Mouse (Mus musculus) left cerebral cortex, postnatal 10 days (tissue): ENCODE measurements around the gene Map3k21. TPM values are rescaled to one million over a fixed set of nuclear protein-coding genes. Genes with fewer than 3 reads are reported as not detected.
A peak's percentile ranks its signal among the peaks of the same experiment; 100 is the strongest.

Experiments used
- DNase-seq, 2 experiments: peaks; one replicate each; pipeline ENCODE4 v3.0.0; 2021 to 2022; ENCODE audit warnings: low spot score in 2 of 2, mixed read lengths in 1 of 2; ENCODE audit errors: extremely low spot score in 1 of 2
- intact Hi-C: fragments of 180-260 bp; cut with DNase I; formaldehyde crosslinking; loops from one replicate; pipeline ENCODE4 v1.15.1; 2025
- total RNA-seq, 2 experiments: library from RNA; stranded (reverse); gene quantifications; 2 replicates each; pipeline ENCODE4 v1.2.3; 2021

Map3k21 gene
- total RNA-seq, 2 experiments from 2014 or later = 2.8 TPM

- intact Hi-C loops = no loop called here
Measured at GRCm38 (mm10) chr8:125957226-125957993, 47.2 kb downstream of the Map3k21 start.

GRCm38 (mm10) chr8:125957994-125958368, 47.7 kb downstream of the Map3k21 start:
- intact Hi-C loops = no loop called here
- no peak for DNase-seq

More at GRCm38 (mm10) chr8:125957226-125957993, 47.2 kb downstream of the Map3k21 start:
- no peak for DNase-seq

GRCm38 (mm10) chr8:125959363-125959771, 49.1 kb downstream of the Map3k21 start:
- intact Hi-C loops = no loop called here

GRCm38 (mm10) chr8:125960037-125960436, 49.8 kb downstream of the Map3k21 start:
- DNase-seq = peak in 1 of 2 experiments; percentile 25
- intact Hi-C loops = no loop called here

More at GRCm38 (mm10) chr8:125959363-125959771, 49.1 kb downstream of the Map3k21 start:
- peak in 1 of 2 experiments; percentile 23 for DNase-seq

DNA sequence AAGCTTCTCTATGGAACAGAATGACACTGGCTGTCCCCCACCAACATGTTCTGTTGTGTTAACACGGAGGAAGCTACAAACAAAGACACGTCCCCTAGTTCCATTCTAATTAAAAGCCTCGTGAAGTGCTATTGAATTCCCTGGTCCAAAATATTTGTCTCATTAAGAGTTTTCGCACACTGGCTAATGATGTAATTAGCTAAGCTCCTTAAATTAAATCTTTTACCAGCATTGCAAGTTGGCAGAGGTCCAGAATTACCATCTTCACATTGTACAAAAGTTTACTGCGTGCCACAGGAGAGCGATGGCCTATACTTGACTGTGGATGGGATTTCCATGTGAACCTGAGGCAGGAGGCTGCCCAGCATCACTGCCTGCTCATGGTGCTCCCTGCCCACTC, 51.5 kb downstream of the Map3k21 start:
- intact Hi-C loops = no loop called here
- no peak for DNase-seq

- intact Hi-C loops = no loop called here
- no peak for DNase-seq
Measured at GRCm38 (mm10) chr8:125963807-125964211, 53.6 kb downstream of the Map3k21 start.

DNA sequence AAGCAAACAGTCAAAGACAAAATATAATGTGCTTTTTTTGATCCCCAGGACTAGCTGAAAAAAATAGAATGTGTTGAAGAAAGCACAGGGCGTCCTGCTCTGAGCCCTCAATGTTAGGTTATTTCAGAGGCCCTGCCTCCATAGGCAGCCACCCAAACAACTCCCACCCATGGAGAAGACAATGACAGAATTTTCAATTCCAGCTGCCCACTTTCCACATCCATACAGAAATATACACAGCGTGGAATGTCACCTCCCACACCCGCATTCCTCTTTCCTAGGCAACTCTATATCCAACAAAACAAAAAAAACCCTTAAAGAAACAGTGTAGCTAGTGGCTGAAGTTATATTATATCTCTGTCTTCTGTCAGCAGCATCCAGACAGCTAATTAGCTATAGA, 61.1 kb downstream of the Map3k21 start:
- DNase-seq = no peak
- intact Hi-C loops = no loop called here

- intact Hi-C loops = no loop called here
Measured at GRCm38 (mm10) chr8:125975981-125976380, 65.7 kb downstream of the Map3k21 start.

GRCm38 (mm10) chr8:125980826-125981225, 70.6 kb downstream of the Map3k21 start:
- DNase-seq = no peak
- intact Hi-C loops = no loop called here

More at GRCm38 (mm10) chr8:125975981-125976380, 65.7 kb downstream of the Map3k21 start:
- no peak for DNase-seq

DNA sequence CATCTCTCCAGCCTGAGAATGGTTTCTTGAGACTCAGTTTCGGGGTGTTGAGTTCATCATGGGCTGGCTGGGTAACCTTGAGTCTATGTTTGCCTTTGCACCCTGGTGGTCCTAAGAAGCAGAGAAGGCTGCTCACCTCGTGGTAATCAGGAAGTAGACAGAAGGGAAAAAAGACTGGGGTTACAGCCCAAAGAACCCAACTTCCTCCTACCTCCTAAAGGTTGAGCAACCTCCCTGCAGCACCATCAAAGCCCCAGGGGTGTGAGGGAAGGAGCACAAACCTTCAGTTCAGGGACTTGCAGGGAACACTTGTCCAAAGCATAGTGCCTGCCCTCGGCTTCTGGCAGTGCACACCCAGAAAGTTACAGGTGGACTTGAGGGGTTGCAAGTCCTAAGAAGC, 73.3 kb downstream of the Map3k21 start:
- no peak for DNase-seq
- intact Hi-C loops = no loop called here

GRCm38 (mm10) chr8:125984140-125984539, 73.9 kb downstream of the Map3k21 start:
- no peak for DNase-seq
- intact Hi-C loops = no loop called here

DNA sequence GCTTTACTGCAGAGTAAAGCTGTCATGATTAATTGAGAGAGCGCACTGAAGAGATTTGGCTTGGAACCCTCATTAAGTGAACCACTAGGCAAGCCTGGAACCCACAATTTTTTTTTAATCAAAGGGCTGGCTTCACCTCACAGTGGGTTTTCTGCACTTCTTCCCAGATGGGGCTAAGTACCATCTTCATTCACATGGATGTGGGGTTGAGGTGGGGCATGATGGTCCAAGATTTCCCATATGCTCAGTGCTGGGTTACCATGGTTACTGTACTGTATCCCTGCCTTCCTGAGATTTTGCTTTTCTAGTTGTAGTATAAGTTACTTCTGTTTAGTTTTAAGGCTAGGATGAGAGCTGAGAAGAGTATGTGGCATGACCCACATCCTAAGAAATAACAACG, 75.1 kb downstream of the Map3k21 start:
- intact Hi-C loops = no loop called here
- no peak for DNase-seq

- intact Hi-C loops = no loop called here
- no peak for DNase-seq
Measured at GRCm38 (mm10) chr8:125986999-125987589, 76.8 kb downstream of the Map3k21 start.

DNA sequence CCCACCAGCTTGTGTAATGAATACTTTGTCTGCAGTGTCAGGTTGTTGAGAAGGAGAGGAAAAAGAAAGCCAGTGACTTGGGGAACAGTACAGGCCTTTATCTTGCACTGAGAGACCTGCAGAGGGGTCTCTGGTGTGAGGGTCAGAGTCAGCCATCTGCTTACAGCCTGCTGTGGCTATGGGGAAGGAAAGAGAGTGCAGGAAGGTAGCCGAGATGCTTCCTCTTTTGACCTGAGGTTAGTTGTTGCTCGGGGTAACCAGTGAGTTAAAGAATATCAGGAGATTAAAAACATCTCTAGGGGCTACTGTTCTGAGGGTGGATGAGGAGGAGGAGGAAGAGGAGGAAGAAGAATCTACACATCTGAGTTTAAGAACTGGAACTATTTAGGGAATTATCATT, 77.7 kb downstream of the Map3k21 start:
- intact Hi-C loops = no loop called here
- DNase-seq = no peak

- DNase-seq = no peak
Measured at GRCm38 (mm10) chr8:125993636-125994035, 83.4 kb downstream of the Map3k21 start.

DNA sequence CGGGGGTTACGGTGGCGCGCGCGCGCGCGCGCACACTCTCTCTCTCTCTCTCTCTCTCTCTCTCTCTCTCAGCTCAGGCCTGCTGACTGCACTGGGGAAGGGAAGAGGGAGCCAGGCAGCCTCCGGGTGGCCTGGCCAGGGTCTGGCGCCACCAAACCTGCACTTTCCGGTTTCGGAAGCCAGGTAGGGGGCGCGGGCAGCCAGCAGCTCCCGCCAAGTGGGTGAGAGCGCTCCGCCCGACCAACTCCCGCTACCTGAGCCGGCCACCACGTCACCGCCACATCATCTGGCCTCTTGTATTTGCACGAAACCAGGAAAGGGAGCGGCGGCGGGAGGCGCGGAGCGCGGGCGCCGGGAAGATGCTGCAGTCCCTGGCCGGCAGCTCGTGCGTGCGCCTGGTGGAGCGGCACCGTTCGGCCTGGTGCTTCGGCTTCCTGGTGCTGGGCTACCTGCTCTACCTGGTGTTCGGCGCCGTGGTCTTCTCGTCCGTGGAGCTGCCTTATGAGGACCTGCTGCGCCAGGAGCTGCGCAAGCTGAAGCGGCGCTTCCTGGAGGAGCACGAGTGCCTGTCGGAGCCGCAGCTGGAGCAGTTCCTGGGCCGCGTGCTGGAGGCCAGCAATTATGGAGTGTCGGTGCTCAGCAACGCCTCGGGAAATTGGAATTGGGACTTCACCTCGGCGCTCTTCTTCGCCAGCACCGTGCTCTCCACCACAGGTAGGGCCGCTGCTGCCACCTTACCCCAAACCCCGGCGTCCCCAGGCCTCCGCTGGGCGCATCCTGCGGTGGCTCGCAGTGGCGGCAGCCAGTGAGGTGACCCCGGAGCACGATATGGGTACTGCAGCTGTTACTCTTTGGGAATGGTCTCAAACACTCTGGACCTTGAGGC, 85.1 kb downstream of the Map3k21 start, which contains the start of gene Kcnk1:
Kcnk1 (plus strand) TSS at position 70 of the 886 bp plus-strand sequence.
- DNase-seq = peak; percentile 48 to 65
- intact Hi-C loops = no loop called here

More at GRCm38 (mm10) chr8:125993636-125994035, 83.4 kb downstream of the Map3k21 start:
- intact Hi-C loops = no loop called here

- intact Hi-C loops = no loop called here
- no peak for DNase-seq
Measured at GRCm38 (mm10) chr8:125996031-125996839, 86.0 kb downstream of the Map3k21 start.

- intact Hi-C loops = no loop called here
- no peak for DNase-seq
Measured at GRCm38 (mm10) chr8:125996980-125997379, 86.7 kb downstream of the Map3k21 start.
